ENCODE assay signal across 23 mouse cellular contexts in genomic region chr5:96783506-96784288, GRCm38 (mm10). TPM values are rescaled to one million over a fixed set of nuclear protein-coding genes. Genes with fewer than 3 reads are reported as not detected.
DNase-seq lines count a peak whose midpoint lies in the region; ATAC-seq and TF ChIP-seq lines count a peak whose summit lies in the region.
"Had no signal": no experiment of that assay in that cellular context is flagged by ENCODE, and none has a peak within 500 bp of the region (broad histone marks: within the 10 kb centered on the region; RNA-seq: fewer than 3 reads in every experiment).

No protein-coding gene starts in this region.

- TF ChIP-seq EP300 in heart, adult 2 months (IDR thresholded peaks at IDR 0.05; ENCODE audit: insufficient read depth, low read depth, low read length) = no peak

- no peak for TF ChIP-seq CTCF in heart, adult 2 months (IDR thresholded peaks at IDR 0.05)
- no peak for TF ChIP-seq CTCF in midbrain, postnatal 0 days (IDR thresholded peaks at IDR 0.05)

- H3K9ac ChIP-seq in heart, adult 2 months (ENCODE audit: low read depth, low read length) = no peak overlapping the region
- no peak overlapping the region for H3K9ac ChIP-seq in midbrain, embryonic 15.5 days
- H3K9ac ChIP-seq in midbrain, postnatal 0 days (replicated peaks; ENCODE audit: low read length, poor library complexity, severe bottlenecking) = no peak overlapping the region
- H3K9ac ChIP-seq: embryonic facial prominence, embryonic 13.5 days; forebrain, embryonic 13.5 days; heart, embryonic 15.5 days; hindbrain, embryonic 13.5 days had no signal

- no peak overlapping the region for H3K4me2 ChIP-seq in midbrain, embryonic 15.5 days
- H3K4me2 ChIP-seq in midbrain, postnatal 0 days (ENCODE audit: low read depth, low read length, poor library complexity, severe bottlenecking) = no peak overlapping the region
- H3K4me2 ChIP-seq: embryonic facial prominence, embryonic 13.5 days; forebrain, embryonic 13.5 days; heart, embryonic 11.5 days; heart, embryonic 15.5 days; hindbrain, embryonic 13.5 days had no signal

- TF ChIP-seq POLR2A in heart, adult 2 months (IDR thresholded peaks at IDR 0.05; ENCODE audit: insufficient read depth, low read depth, low read length) = no peak

- H3K9me3 ChIP-seq in midbrain, embryonic 15.5 days = no peaks in the 10 kb centered on the region
- no peaks in the 10 kb centered on the region for H3K9me3 ChIP-seq in midbrain, postnatal 0 days (ENCODE audit: low read length)
- H3K9me3 ChIP-seq: embryonic facial prominence, embryonic 13.5 days; forebrain, embryonic 13.5 days; G1E; heart, embryonic 15.5 days; hindbrain, embryonic 13.5 days had no signal

- intact Hi-C loops in heart, adult 2 months (cut with DNase I) = no loop called here

- peak; percentile 56; the same call in 1 of the 2 replicates for ATAC-seq in midbrain, embryonic 15.5 days (replicated peaks)
- no peak for ATAC-seq in midbrain, postnatal 0 days (ENCODE audit: low FRiP score)
- ATAC-seq in activated CD4-positive, CD25-positive, alpha-beta regulatory T cell, adult 4 months = no peak
- ATAC-seq: forebrain, embryonic 13.5 days; hindbrain, postnatal 0 days had no signal

- H3K36me3 ChIP-seq in heart, adult 2 months (ENCODE audit: control insufficient read depth, insufficient read depth, low read length) = no peaks in the 10 kb centered on the region
- no peaks in the 10 kb centered on the region for H3K36me3 ChIP-seq in midbrain, embryonic 15.5 days (replicated peaks)
- no peaks in the 10 kb centered on the region for H3K36me3 ChIP-seq in midbrain, postnatal 0 days (ENCODE audit: insufficient read depth, low read length)
- H3K36me3 ChIP-seq: G1E; heart, embryonic 15.5 days; hindbrain, embryonic 13.5 days had no signal

- no peak overlapping the region for H3K4me3 ChIP-seq in heart, adult 2 months
- H3K4me3 ChIP-seq in midbrain, embryonic 15.5 days = no peak overlapping the region
- H3K4me3 ChIP-seq in midbrain, postnatal 0 days (ENCODE audit: low read depth, low read length) = no peak overlapping the region
- H3K4me3 ChIP-seq: embryonic facial prominence, embryonic 13.5 days; forebrain, embryonic 13.5 days; heart, embryonic 15.5 days; hindbrain, embryonic 13.5 days had no signal

- no peaks in the 10 kb centered on the region for H3K27me3 ChIP-seq in heart, adult 2 months (ENCODE audit: control insufficient read depth, insufficient read depth, low read length)
- no peaks in the 10 kb centered on the region for H3K27me3 ChIP-seq in midbrain, embryonic 15.5 days (replicated peaks)
- H3K27me3 ChIP-seq in midbrain, postnatal 0 days (ENCODE audit: insufficient read depth, low read length) = no peaks in the 10 kb centered on the region
- H3K27me3 ChIP-seq: CH12.LX; embryonic facial prominence, embryonic 13.5 days; forebrain, embryonic 13.5 days; heart, embryonic 15.5 days; hindbrain, embryonic 13.5 days had no signal

- no peaks in the 10 kb centered on the region for H3K79me2 ChIP-seq in heart, adult 2 months (replicated peaks; ENCODE audit: control insufficient read depth, insufficient read depth, low read length)

- WGBS in heart, adult 2 months = 76% methylated on average over 14 of the region's 14 CpGs
- 83% methylated on average over 14 of the region's 14 CpGs for WGBS in midbrain, embryonic 15.5 days
- WGBS in midbrain, postnatal 0 days = 83% methylated on average over 14 of the region's 14 CpGs

- H3K4me1 ChIP-seq in heart, adult 2 months (ENCODE audit: control insufficient read depth, insufficient read depth, low read length) = no peaks in the 10 kb centered on the region
- peaks cover 4% of the 10 kb centered on the region; the same call in 1 of the 2 replicates for H3K4me1 ChIP-seq in midbrain, embryonic 15.5 days
- no peaks in the 10 kb centered on the region for H3K4me1 ChIP-seq in midbrain, postnatal 0 days (ENCODE audit: insufficient read depth, low read length)
- H3K4me1 ChIP-seq: embryonic facial prominence, embryonic 13.5 days; forebrain, embryonic 13.5 days; heart, embryonic 15.5 days; hindbrain, embryonic 13.5 days had no signal

- peak; percentile 92 for DNase-seq in heart, adult 11 months
- DNase-seq in heart, adult 2 months = no peak
- no peak for DNase-seq in midbrain, postnatal 0 days (ENCODE audit: low spot score)
- peak; percentile 33 for DNase-seq in ZHBTc4 (ENCODE audit: low read depth, low spot score)
- no peak for DNase-seq in spleen, postnatal 4 days (ENCODE audit: low spot score in 2 of 2)
- DNase-seq in layer of hippocampus, postnatal 14 days (ENCODE audit: low spot score in 2 of 2) = no peak
- DNase-seq: adrenal gland, postnatal 10 days; cerebellum, adult 11-12 months; cerebellum, adult 9-11 months; cerebellum, postnatal 36 days; gastrocnemius, postnatal 36 days; heart, adult 18-20 months; heart, postnatal 14 days had no signal

- H3K27ac ChIP-seq in heart, adult 2 months = no peak overlapping the region
- no peak overlapping the region; the same call in 1 of the 2 replicates for H3K27ac ChIP-seq in midbrain, embryonic 15.5 days
- H3K27ac ChIP-seq in midbrain, postnatal 0 days (ENCODE audit: low read depth, low read length) = no peak overlapping the region
- H3K27ac ChIP-seq: embryonic facial prominence, embryonic 13.5 days; forebrain, embryonic 13.5 days; heart, embryonic 15.5 days; hindbrain, embryonic 13.5 days; hindbrain, postnatal 0 days had no signal

RNA-seq across cellular contexts. Expression of gene Anxa3, which starts 9.4 kb away (rescaled TPM):
- 10 to 100 TPM; 24.5 to 27.4 TPM for total RNA-seq in heart, adult 2 months (2021)
- polyA plus RNA-seq in heart, adult 2 months (2012; rRNA removed) = 18.5 and 26.6 TPM in 2 replicates
- 30.5 and 34.9 TPM in 2 replicates for polyA plus RNA-seq in midbrain, embryonic 15.5 days (2015; fragmentation: Nextera tagmentation; extraction: Ambion mirVana)
- total RNA-seq in midbrain, postnatal 0 days (2014; rRNA removed) = 23.9 and 26.8 TPM in 2 replicates
- 23.3 and 29.2 TPM in 2 replicates for polyA plus RNA-seq in midbrain, postnatal 0 days (2015; fragmentation: Nextera tagmentation; extraction: Ambion mirVana)
- polyA plus RNA-seq in activated CD4-positive, CD25-positive, alpha-beta regulatory T cell, adult 4 months (2017; shearing (Covaris generic)) = under 1 TPM in 1 of 2 experiments, not detected in 1; 0.55 TPM
- total RNA-seq in layer of hippocampus, postnatal 14 days (2021) = 10 to 100 TPM; 18.6 to 18.8 TPM
- polyA plus RNA-seq: G1E had no signal

Comparison
In these comparisons a context has a peak if more than half of its experiments do, and no peak if none do; other contexts are left out.
1. DNase-seq: peak in heart, adult 11 months (single experiment) and ZHBTc4 (single experiment); none in heart, adult 2 months (0 of 2), midbrain, postnatal 0 days (single experiment), spleen, postnatal 4 days (0 of 2) and layer of hippocampus, postnatal 14 days (0 of 2).
2. RNA of gene Anxa3, which starts 9.4 kb away (polyA plus RNA-seq): 30.5 to 34.9 TPM in midbrain, embryonic 15.5 days, 23.3 to 29.2 TPM in midbrain, postnatal 0 days and 18.5 to 26.6 TPM in heart, adult 2 months; 0.55 TPM in activated CD4-positive, CD25-positive, alpha-beta regulatory T cell, adult 4 months; every median in the first group is over 10 times any median in the second.